Mouse (Mus musculus) B cell, adult 62 days (primary cell): ENCODE data around the gene Olfr995. TPM values are rescaled to one million over a fixed set of nuclear protein-coding genes. Genes with fewer than 3 reads are reported as not detected.

ENCODE experiments used
- total RNA-seq: library from RNA; stranded (reverse); gene quantifications from 4 replicates; pipeline ENCODE4 v1.2.4, GENCODE M21; 2023

Olfr995 gene
- total RNA-seq: not detected in 4 replicates

DNA sequence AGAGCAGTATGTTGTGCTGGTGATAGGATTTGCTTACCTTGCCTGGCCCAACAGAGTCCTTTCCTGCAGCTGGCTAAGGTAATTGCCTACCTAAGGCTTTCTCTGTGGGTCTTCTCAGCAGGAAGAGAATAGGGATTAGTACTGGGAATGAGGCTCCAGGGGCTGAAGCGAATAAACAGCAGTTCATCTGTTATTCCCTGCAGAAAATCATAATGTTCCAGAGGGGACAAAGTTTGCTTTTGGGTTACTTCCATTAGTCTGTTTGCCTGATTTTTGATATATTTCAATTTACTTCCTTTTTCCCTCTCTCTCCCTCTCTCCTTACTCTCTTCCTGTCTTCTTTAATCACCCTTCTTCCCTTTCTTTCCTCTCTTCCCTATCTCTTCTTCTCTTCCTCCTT lies at the start of gene Olfr995:
TSS of gene Olfr995 (minus strand) at position 101 of the 400 bp plus-strand sequence.

GRCm38 (mm10) chr2:85436351-85436750 lies 7.1 kb downstream of the Olfr995 start, which contains the start of gene Olfr994:
Gene Olfr994, minus strand, starts transcription at chr2:85436451.

DNA sequence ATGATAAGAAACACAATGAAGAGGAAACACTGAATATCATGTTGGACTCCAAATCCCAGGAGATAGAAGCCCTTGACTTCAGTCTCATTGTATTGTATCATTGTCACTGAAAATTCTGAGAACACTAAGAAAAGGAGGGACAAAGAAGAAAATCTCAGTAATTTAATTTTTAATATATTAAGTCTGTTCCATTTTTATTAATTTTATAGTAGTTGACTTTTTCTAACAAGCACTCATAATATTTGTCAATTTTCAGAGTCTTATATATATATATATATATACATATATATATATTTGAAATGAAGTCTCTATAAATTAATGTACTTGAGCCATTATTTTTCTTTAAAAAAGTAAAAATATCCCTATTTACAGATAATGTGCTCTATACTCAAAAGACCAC lies 28.7 kb downstream of the Olfr995 start, which contains the start of gene Olfr993:
TSS of gene Olfr993 (minus strand) at position 101 of the 400 bp plus-strand sequence.

DNA sequence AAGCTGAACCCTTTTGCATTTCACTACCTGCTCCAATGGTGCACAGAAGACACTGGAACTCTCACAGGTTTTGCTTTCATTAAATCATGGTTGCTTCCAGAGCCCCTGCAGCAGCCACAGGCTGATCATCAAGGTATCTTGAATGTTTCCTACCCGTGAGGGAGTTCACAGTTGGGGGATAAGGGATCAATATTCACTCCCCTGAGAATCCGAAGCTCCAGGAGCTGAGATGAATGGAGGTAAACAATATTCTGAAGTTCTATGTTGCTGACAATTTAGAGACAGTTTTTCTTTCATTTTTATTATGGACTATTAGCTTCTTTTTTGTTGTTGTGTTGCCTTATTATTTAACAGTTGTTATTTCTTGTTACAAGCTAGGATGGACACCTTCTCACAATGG lies 34.1 kb downstream of the Olfr995 start, which contains the start of gene Olfr992:
TSS of gene Olfr992 (minus strand) at position 101 of the 400 bp plus-strand sequence.

Other genes with a start within 250 kb of the Olfr995 start
- not detected in 4 replicates for gene Lrrc55, start 246.4 kb downstream of the Olfr995 start, total RNA-seq
- gene Olfr987, start 104.3 kb downstream of the Olfr995 start, total RNA-seq: not detected in 4 replicates
- not detected in 4 replicates for gene Olfr988, start 80.4 kb downstream of the Olfr995 start, total RNA-seq
- not detected in 4 replicates for gene Olfr992, start 34.2 kb downstream of the Olfr995 start, total RNA-seq
- gene Olfr993, start 28.8 kb downstream of the Olfr995 start, total RNA-seq: not detected in 4 replicates
- gene Olfr994, start 7.2 kb downstream of the Olfr995 start, total RNA-seq: not detected in 4 replicates
- not detected in 4 replicates for gene 4833423E24Rik, start 75.4 kb upstream of the Olfr995 start, total RNA-seq
- not detected in 4 replicates for gene Olfr996, start 135.6 kb upstream of the Olfr995 start, total RNA-seq
- not detected in 4 replicates for gene Olfr998, start 145.3 kb upstream of the Olfr995 start, total RNA-seq
- gene Olfr1000, start 168.3 kb upstream of the Olfr995 start, total RNA-seq: not detected in 4 replicates
- gene Olfr1002, start 207.1 kb upstream of the Olfr995 start, total RNA-seq: not detected in 4 replicates
- not detected in 4 replicates for gene Olfr154, start 220.8 kb upstream of the Olfr995 start, total RNA-seq
- not detected in 4 replicates for gene Olfr1006, start 235.1 kb upstream of the Olfr995 start, total RNA-seq
- not detected in 4 replicates for gene Olfr1008, start 245.8 kb upstream of the Olfr995 start, total RNA-seq